Mouse (Mus musculus) mesoderm, embryonic 11.5 days (tissue): Measurements from ENCODE around the gene Frmd5.
A peak's percentile ranks its signal among the peaks of the same experiment; 100 is the strongest.
"Not testable (repeated sequence)": the region's sequence is repeated elsewhere in the genome, so short reads cannot be mapped to it uniquely, and the experiment has no call there.

Experiments used
- DNase-seq: peaks from one replicate; pipeline ENCODE4 v3.0.0-alpha.2; 2012; ENCODE audit warnings: low read depth, low spot score

Gene Frmd5

DNA sequence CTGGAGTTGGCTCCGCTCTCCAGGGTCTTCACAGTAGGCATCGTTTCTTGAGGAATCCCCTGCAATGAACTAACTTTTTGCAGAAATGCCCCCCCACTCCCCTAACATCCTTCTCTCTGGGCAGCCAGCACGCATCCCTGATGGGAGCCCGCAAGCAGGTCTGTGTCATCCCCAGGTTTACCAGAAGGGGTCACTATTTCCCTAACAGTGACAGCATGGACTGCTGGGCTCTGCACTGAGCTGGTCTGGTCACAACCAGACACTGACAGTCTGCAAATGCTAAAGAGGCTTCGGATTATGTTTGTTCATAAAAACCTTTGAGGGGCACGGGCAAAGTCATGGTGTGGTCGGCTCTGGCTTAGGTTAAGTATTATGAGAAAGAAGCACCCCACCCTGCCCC is 235.1 kb downstream of the Frmd5 start:
- DNase-seq, result peak; percentile 80

DNA sequence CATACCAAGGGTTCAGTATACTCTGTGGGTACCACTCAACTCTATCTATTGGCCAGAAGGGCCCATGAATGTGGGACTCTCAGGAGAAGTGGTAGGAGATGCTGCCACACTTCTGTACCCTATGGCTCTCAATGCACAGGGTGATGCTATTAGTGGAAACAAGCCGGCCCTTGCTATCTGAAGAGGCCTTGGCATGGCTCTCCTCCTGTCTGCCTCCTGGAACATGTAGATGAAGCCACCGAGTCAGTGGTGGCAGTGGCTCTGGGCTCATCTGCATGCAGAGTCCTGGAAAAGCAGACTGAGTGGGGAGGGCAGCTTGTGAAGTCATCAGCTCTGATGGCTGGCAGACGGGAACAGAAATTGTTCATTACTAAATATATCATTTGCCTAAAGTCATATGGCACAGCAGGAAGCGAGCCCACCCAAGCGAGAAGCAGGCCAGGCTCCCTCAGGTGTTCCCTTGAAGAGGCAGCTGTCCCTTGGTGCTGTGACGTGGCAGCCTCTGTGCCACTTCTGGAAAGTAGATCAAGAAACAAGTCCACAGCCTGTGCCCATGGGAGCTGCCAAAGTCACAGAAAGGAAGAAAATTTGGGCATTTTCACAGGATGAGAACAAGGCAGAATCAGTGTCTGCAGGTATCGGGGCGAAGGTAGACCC is 235.8 kb downstream of the Frmd5 start:
- DNase-seq, result no peak

DNA sequence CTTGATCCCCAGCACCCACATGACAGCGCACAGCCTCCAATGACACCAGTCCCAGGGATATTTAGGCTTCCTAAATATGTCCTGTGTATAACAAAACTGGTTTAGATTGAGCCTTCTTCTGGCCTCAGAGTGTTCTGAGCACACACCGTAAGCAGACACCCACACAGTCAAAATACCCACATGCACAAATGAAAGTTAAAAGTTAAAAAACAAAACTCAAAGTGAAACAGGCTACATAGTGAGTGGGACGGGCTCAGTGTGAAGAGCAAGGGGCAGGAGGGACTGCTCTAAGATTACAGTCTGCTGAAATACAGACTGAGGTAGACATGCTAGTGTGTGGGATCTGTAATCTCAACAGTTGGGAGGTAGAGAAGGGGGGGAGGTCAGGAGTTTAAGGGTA is 236.8 kb downstream of the Frmd5 start:
- DNase-seq, result no peak

DNA sequence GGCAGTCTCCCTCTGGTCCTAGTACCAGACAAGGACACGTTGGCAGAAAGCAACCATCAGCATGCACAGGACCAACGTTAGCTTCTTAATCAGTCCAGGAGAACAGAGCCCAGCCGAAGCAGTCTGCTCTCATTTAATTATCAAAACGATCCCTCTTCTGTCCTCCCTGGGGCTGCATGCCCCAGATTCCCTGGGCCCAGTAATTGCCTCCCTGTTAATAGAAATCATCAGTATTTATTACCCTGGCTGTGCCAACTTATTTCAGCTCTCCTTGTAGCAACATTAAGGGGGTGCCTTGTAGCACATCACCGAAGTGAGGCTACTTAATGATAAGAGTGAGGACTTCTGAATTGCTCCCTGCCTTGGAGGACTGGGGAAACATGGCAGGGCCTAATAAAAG is 241.0 kb downstream of the Frmd5 start:
- no peak for DNase-seq

DNA sequence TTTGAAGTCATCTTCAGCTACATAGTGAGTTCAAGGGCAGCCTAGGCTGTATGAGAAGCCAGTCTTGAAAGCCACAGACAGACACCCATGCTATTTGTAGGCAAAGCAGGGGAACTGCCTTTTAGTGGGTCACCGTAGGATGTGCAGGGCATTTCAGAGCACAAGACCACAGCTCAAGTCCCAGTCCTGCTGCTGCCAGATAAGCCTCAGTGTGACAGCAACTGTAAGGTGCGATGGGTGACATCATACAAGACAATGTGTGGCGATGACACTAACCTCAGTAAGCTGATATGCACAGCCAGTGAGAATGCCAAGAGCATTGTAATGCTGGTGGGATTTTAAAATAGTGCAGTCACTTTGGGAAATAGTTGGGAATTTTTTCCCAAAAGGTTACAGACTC is 243.8 kb downstream of the Frmd5 start:
- DNase-seq, result no peak

DNA sequence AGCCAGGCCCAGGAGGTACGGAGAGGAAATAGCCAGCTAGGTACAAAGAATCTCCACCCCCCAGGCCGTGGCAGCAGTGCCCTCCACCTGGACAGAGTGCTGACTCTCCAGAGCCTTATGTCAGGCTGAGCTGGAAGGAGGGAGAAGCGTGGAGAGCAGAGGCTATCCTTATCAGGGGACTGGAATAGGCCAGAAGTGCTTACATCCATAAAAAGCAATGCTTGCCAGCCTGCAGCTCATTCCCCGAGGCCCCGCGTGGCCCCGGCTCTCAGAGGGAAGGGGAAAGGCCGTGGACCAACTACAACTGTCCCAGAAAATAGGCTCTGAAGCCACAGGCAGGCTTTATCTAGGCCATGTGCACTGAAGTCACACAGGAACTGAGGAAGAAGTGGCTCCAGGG is 255.6 kb downstream of the Frmd5 start:
- no peak for DNase-seq

DNA sequence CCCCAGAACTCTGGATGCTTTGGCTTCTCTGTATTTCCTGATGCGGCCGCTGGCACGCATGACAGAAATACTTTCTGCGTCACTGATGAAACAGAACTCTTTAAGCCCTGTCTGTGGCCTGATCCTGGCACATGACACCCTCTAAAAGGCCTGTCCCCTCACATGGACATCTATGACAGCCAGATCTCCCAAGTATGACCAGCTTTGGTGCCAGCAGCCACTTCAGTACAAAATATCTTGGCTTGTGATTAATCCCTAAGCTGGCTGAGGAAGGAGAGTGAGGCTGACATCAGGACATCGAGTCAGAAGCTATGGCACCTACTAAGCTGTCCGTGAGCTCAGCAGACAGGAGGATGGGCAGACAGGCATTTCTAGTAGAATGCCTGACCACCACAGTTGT is 257.3 kb downstream of the Frmd5 start:
- DNase-seq, result no peak

DNA sequence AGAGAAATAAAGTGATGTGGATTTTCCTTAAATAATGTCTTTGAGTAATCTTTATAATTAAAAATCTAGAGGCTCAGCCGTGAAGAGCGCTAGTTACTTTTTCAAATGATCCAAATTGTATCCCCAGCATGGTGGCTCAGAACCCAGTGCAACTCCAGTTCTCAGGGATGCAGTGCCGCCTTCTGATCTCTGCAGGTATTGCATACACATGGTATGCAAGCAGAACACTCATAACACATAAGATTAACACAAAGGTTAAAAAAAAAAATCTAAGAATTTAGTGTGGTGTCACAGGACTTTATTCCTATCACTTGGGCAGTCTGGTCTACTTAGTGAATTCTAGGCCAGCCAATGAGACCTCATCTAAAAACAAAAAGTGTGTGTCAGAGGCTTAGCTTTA is 262.1 kb downstream of the Frmd5 start:
- DNase-seq, result no peak

DNA sequence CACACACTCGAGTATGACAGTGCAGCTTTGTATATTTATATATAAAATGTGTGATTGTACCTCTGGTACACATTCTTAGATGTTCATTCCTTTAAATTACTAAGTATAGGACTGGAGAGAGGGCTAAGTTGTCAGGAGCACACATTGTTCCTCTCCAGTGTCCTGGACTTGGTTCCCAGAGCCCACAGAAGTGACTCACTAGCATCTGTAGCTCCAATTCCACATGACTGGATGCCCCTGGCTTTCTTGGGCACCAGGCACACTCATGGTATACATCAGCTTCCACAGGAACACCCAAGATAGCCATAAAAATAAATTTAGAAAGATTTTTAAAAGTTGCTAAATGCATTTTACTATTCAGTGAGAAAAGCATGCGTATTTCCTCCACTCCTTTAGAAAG is 281.8 kb downstream of the Frmd5 start:
- DNase-seq, result no peak

DNA sequence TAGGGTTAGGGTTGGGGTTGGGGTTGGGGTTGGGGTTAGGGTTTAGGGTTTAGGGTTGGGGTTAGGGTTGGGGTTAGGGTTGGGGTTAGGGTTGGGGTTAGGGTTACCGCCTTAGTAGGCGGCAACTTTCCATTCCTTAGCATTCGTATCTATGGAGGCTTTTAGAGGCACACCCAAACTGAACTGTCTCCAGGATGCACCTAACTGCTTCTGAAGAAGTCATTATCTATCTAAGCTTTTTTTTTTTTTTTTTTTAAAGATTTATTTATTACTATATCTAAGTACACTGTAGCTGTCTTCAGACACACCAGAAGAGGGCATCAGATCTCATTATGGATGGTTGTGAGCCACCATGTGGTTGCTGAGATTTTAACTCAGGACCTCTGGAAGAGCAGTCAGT is 284.1 kb downstream of the Frmd5 start:
- not testable (repeated sequence) for DNase-seq

DNA sequence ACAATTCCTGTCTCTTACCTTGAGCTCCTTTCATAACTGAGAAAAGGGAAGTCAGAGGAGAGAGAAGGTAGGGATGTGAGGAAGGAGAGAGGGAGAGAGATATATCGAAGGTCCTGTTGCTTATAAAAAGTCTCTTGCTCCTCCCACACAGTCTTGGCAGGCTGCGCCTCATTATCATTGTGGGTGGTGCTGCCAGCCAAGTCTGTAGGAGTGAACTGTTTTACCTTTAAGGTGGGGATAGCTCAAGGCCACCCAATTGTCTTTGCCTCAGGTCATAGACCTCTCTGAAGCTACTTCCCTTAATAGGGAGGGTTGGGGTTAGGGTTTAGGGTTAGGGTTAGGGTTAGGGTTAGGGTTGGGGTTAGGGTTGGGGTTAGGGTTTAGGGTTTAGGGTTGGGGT is 284.9 kb downstream of the Frmd5 start:
- DNase-seq, result no peak

DNA sequence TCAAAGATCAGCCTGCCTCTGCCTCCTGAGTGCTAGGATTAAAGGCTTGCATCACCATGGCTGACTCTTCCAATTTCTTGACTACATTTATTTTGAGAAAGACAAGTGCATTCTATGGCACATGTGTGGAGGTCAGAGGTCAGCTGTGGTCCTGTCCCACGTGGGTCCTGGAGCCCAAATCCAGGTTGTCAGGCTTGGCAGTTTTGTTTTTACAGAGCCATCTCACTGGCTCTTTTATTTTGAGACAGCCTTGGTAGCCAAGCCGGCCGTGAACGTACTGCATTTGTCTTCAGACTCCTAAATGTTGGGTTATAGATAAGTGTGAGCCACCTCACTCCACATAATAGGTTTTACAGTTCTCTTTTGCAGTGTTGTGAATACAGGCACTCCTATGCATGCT is 288.2 kb downstream of the Frmd5 start:
- DNase-seq, result not testable (repeated sequence)

DNA sequence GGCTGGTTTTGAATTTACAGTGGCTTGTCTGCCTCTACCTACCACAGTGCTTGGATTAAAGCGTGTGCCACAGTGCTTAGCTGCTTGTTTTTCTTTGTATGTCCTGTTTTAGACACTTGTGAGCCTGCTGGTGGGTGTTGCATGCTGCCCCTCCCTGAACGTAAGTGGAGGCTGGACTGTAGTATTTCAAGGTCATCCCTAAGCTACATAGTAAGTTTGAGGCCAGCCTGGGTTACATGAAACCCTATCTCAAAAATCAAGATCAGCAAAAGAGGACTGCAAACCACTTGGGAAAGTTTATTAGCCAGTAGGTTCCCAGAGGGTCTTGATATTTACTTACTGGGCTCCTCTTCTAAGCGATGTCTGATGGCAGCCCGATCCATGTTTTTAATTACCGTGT is 288.8 kb downstream of the Frmd5 start:
- no peak for DNase-seq

DNA sequence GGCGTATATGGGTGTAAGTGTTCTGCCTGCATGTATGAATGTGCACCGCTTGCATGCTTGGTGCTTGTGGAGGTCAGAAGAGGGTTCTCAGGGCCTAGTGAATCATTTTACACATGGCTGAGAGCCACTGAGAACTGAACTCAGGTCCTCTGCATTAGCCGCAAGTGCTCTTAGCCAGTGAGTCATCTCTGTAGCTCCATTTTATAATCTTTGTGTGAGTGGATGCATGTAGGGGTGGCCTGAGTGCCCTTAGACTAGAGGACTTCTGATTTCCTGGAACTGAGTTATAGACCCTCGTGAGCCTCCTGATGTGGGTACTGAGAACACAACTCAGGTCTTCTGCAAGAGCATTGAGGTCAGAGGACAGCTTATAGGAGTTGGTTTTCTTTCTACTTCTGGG is 292.7 kb downstream of the Frmd5 start:
- no peak for DNase-seq

DNA sequence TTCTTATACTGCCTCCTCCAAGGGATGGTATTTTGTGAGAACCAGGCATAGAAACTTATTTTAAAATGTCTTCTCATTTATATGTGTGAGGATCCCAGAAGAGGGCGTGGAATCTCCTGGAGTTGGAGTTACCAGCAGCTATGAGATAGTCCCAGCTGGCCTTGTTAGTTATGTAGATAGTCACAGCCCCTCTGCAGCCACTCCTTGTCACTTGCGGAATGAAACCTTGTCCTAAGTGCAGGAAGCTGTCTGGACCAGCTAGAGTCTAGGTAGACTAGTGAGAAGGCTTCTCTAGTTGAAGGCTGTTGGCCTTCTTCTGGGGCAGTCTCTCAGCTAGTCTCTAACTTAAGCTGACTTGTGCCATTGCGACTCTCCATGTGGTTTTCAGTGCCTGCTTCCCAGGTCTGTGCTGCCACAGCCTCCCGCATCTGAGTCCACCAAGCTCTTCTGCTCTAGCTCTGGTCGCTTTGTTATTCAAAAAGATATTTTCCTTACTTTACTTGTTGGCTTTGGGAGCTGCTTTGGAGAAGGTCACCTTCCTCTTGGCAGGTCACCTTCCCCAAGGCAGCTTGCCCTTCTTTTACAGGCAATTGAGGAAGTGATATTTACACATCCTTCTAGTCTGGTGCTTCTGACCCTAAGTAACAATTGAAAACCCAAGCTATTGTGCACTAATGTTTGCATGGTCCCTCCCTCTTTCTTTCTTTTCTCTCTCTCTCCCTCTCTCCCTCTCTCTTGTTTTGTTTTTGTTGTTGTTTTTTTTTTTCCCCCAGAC is 293.7 kb downstream of the Frmd5 start:
- DNase-seq, result not testable (repeated sequence)

DNA sequence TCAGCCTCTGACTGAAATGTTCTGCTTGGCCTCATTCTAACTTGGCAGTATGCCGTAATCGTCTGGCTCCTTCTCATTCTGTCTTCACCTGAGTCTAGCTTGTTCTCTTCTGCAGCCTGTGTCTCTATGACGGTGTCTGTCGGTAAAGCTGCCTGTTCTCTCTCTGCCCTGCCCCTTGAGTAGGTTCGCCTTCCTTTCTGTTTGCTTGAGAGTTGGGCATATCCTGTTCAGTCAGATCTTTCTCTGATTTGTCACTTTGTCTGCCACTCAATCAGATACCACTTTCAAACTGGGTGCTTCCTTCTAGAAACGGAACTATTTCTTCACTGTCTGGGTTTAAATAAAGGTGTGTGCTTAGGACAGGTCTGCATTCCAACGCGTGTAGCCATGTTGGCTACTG is 295.5 kb downstream of the Frmd5 start:
- DNase-seq, result no peak

DNA sequence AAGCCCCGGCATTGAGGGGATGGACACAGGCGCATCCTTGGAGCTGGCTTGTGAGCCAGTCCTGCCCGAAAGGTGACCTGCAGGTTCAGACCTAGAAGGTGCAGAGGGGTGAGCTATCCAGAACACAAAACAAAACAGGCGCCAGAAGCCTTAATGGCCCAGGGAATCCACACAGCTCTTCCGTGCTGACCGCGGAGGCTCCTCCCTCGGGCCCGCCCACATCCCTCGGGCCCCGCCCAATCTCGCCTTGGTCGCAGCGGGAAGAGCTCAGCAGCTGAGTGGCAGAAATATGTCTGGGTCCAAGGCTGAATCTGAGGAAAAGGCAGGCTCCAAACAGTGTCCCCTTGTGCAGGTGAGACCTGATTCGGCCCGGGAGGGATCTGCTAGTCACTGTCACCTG is 297.3 kb downstream of the Frmd5 start:
- peak; percentile 54 for DNase-seq

DNA sequence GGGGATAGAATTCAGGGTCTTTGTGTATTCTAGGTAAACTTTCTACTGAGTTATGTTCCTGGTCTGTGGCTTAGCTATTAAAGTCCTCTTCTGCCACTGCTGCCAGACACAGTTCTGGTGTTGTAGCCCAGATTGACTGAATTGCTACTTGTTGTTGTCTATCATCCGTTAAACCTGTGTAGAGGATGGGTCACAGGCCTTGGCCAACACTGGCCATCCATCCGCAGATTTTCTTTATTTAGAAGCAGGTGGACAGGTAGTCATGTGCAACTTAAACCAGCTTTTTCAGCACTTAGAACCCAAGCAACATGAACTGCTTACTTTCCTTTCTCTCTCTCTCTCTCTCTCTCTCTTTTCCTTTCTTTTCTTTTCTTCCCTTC is 298.9 kb downstream of the Frmd5 start:
- no peak for DNase-seq

DNA sequence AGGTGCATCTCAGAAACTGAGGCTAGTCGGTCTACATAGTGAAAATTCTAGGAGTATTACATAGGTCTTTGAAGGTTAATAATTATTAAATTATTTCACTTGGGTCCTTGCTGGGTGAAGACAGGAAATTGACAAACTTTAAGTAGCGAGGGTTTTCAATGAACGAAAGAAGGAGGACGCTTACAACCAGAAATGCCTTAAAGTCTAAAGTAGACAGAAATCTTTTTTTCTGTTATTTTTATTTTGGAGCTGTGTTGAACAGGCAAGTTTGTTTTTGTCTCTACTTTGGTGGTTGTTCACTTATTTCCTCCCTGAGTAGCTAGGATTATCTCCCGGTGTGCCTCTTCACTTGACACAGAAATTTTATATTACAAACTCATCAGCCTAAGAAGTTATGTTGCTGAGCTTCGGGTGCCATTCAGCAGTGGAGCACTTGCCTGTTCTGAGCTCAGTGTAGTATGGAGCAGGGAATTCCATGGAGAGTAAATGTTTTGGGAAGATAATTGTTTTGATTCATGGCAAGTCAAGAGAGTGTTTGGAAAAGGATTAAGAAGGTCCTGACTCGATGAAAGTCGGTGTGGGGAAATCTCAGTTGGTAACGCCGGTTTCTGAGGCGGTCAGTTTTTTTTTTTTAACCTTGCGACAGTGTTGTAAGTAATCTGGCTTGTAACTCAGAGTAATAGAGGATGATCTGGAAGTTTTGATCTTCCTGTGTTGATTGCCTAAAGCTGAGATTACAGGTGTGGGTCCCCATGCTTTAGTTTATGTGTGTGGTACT is 299.5 kb downstream of the Frmd5 start:
- no peak for DNase-seq

DNA sequence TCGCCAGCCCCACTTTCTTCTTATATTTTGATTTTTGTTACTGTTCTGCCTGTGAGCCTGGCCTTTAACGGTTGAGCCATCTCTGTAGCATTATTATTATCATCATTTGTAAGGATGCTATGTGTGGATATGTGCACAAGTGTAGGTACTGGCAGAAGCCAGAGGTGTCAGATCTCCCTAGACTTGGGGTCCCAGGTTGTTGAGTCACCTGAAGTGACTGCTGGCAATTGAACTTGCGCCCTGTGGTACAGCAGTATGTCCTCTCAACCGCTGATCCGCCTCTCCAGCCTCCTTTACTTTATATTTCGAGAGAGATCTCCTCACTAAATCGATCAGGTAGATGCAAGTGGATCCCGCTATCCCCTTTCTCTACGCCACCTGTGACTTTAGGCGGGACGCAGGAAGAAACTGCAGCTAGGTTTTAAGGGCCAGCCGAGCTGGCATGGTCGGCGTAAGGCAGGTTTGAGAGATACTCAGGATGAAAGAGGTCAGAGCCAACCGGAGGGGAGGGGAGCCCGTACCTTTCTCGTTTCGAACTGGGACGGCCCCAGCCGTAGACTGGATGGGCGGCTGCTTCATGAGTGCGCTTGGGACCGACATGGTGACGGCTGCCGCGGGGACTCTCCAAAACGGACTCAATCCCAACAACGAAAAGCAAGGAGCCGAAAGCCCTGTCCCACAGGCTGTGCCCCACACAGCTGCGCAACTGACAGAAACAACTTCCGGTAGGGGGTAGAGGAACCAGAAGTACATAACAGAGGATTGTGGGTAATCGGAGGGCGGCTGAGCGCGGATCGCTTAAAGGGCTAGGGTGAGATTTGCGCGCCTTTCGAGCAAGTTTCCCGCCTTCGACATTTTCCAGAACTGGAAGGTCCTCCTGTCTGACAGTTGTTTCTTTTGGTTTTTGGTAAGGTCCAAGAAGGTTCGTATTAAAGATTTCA is 300.7 kb downstream of the Frmd5 start, which contains the start of the genes Mfap1a and Wdr76:
Gene Mfap1a (minus strand): TSS at position 724 of the 941 bp plus-strand sequence.
Gene Wdr76 (plus strand): TSS at position 782 of the 941 bp plus-strand sequence.
- peak; percentile 90 for DNase-seq

DNA sequence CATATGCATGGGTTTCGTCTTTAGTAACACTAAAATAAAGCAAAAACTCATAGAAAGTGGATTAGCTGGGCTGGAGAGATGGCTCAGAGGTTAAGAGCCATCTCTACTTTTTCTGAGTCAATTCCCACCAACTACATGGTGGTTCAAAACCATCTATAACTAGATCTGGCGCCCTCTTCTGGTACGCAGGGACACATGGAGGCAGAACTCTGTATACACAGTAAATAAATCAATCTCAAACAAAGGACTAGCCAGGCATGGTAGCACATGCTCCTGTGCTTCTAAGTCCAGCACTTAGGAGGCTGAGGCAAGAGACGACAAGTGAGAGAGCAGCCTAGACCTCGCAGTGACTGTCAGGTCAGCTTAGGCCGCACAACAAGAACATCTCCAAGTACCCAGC is 305.3 kb downstream of the Frmd5 start:
- not testable (repeated sequence) for DNase-seq
